Mouse (Mus musculus): Measurements from ENCODE around the gene Pheta1. TPM values are rescaled to one million over a fixed set of nuclear protein-coding genes. Genes with fewer than 3 reads are reported as not detected.

The Pheta1 gene
- total and polyA plus RNA-seq, 3 experiments = 8.1 to 8.8 TPM; not detected in 1

DNA sequence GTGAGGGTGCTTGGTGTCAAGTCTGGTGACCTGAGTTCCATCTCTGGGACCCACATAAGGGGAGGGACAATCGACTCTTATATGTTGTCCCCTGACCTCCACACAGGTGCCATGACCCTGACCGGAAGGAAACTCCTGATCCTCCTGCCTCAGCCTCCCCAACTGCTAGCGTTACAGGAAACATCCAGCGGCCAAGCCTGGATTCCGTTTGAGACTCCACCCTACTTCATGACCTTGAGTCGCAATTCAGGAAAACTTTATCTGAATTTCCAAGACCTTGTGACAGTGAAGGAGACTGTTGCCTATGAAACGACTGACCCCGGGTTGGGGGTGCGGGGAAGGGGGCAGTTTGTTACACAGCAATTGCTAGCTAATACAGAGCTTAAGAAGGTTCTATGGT lies 7.3 kb upstream of the Pheta1 start:
- DNase-seq (ENCODE audit: low read depth, low spot score) = no peak
- no peak overlapping the region for H3K27ac ChIP-seq (ENCODE audit: control insufficient read depth, low read depth, low read length)
- H3K27me3 ChIP-seq (ENCODE audit: control insufficient read depth in 1 of 2, insufficient read depth in 2 of 2, low read length in 2 of 2) = no peaks in the 10 kb centered on the region
- H3K4me3 ChIP-seq (ENCODE audit: control insufficient read depth in 1 of 2, insufficient read depth in 1 of 2, low read depth in 2 of 2, low read length in 2 of 2) = no peak overlapping the region
- H3K9ac ChIP-seq (ENCODE audit: control insufficient read depth, low read depth, low read length, poor library complexity, severe bottlenecking) = no peak overlapping the region
- H3K36me3 ChIP-seq (ENCODE audit: control insufficient read depth in 1 of 2, insufficient read depth in 2 of 2, low read length in 2 of 2) = peaks cover 0 to 3% of the 10 kb centered on the region in 2 experiments; a peak in 1 of 4 replicates
- H3K4me1 ChIP-seq (ENCODE audit: control insufficient read depth in 1 of 2, insufficient read depth in 2 of 2, low read length in 2 of 2) = peaks cover 0 to 19% of the 10 kb centered on the region in 2 experiments; a peak in 2 of 4 replicates
- peaks cover 4% of the 10 kb centered on the region for H3K79me2 ChIP-seq (ENCODE audit: control insufficient read depth, insufficient read depth, low read length, poor library complexity)
- TF ChIP-seq POLR2AphosphoS5 (IDR thresholded peaks at IDR 0.05; ENCODE audit: borderline replicate concordance, low read depth, low read length) (no peak), TBP (IDR thresholded peaks at IDR 0.05; ENCODE audit: low read depth, low read length) (no peak), TCF12 (IDR thresholded peaks at IDR 0.05; ENCODE audit: low read depth, low read length) (no peak), USF1 (IDR thresholded peaks at IDR 0.05; ENCODE audit: low read depth, low read length) (no peak)
- H3K9me3 ChIP-seq (replicated peaks; ENCODE audit: insufficient read depth, low read length) = no peaks in the 10 kb centered on the region

- Histone ChIP-seq H3K79me2 (ENCODE audit: control insufficient read depth, insufficient read depth, low read length, poor library complexity) (peaks cover 3% of the 10 kb centered on the region; the same call in 1 of the 2 replicates), H3K9ac (ENCODE audit: control insufficient read depth, low read depth, low read length, poor library complexity, severe bottlenecking) (peak overlapping the region; percentile 81; the same call in 1 of the 2 replicates), H3K27me3 (ENCODE audit: control insufficient read depth in 1 of 2, insufficient read depth in 2 of 2, low read length in 2 of 2) (no peaks in the 10 kb centered on the region), H3K4me1 (ENCODE audit: control insufficient read depth in 1 of 2, insufficient read depth in 2 of 2, low read length in 2 of 2) (peaks cover 0 to 19% of the 10 kb centered on the region in 2 experiments; a peak in 2 of 4 replicates), H3K27ac (ENCODE audit: control insufficient read depth, low read depth, low read length) (no peak overlapping the region), H3K36me3 (ENCODE audit: control insufficient read depth in 1 of 2, insufficient read depth in 2 of 2, low read length in 2 of 2) (peaks cover 0 to 3% of the 10 kb centered on the region in 2 experiments; a peak in 1 of 4 replicates), H3K4me3 (ENCODE audit: control insufficient read depth in 1 of 2, insufficient read depth in 1 of 2, low read depth in 2 of 2, low read length in 2 of 2) (peak overlapping the region in 1 of 2 experiments; percentile 83; a peak in 2 of 4 replicates), H3K9me3 (replicated peaks; ENCODE audit: insufficient read depth, low read length) (no peaks in the 10 kb centered on the region)
- TF ChIP-seq MYB (IDR thresholded peaks at IDR 0.05; ENCODE audit: low read depth, low read length) = no peak
- no peak for TF ChIP-seq TAL1 (IDR thresholded peaks at IDR 0.05; ENCODE audit: low read length)
- no peak for TF ChIP-seq SMC3 (IDR thresholded peaks at IDR 0.05; ENCODE audit: low read depth, low read length)
- TF ChIP-seq HCFC1 (IDR thresholded peaks at IDR 0.05; ENCODE audit: low read depth, low read length) = no peak
- no peak for TF ChIP-seq ETS1 (IDR thresholded peaks at IDR 0.05; ENCODE audit: low read depth, low read length)
- no peak for TF ChIP-seq USF1 (IDR thresholded peaks at IDR 0.05; ENCODE audit: low read depth, low read length)
- TF ChIP-seq USF2 (IDR thresholded peaks at IDR 0.05; ENCODE audit: borderline replicate concordance in 1 of 2, insufficient read depth in 1 of 2, low read depth in 1 of 2, low read length in 2 of 2) = no peak
- TF ChIP-seq TBP (IDR thresholded peaks at IDR 0.05; ENCODE audit: low read depth, low read length) = no peak
- no peak for TF ChIP-seq POLR2A (IDR thresholded peaks at IDR 0.05; ENCODE audit: control insufficient read depth in 1 of 2, insufficient read depth in 1 of 2, low read depth in 1 of 2, low read length in 2 of 2, poor library complexity in 1 of 2)
- no peak for TF ChIP-seq POLR2AphosphoS2 (IDR thresholded peaks at IDR 0.05; ENCODE audit: low read length)
- no peak for TF ChIP-seq GABPA (IDR thresholded peaks at IDR 0.05; ENCODE audit: low read depth, low read length)
- TF ChIP-seq UBTF (IDR thresholded peaks at IDR 0.05; ENCODE audit: borderline replicate concordance, insufficient read depth, low read depth, low read length) = no peak
- no peak for TF ChIP-seq BHLHE40 (IDR thresholded peaks at IDR 0.05; ENCODE audit: borderline replicate concordance, low read depth, low read length)
- no peak for TF ChIP-seq ZKSCAN1 (IDR thresholded peaks at IDR 0.05; ENCODE audit: low read depth, low read length)
- TF ChIP-seq SIN3A (IDR thresholded peaks at IDR 0.05; ENCODE audit: low read length) = no peak
- no peak for TF ChIP-seq MEF2A (IDR thresholded peaks at IDR 0.05; ENCODE audit: extremely low read depth, insufficient replicate concordance, low read depth, low read length, poor library complexity, severe bottlenecking)
- DNase-seq (ENCODE audit: low read depth, low spot score) = peak; percentile 48
Observed at GRCm38 (mm10) chr5:121841973-121842372, 6.8 kb upstream of the Pheta1 start.
